Mouse (Mus musculus) olfactory bulb, adult 2 months (tissue): Measurements from ENCODE around the gene 9530053A07Rik. TPM values are rescaled to one million over a fixed set of nuclear protein-coding genes. Genes with fewer than 3 reads are reported as not detected.

Source experiments
- H3K27ac ChIP-seq: fragments of 200-500 bp; 2 replicates; pipeline ENCODE4 v1.5.1; 2012; ENCODE audit warnings: low read depth, low read length; ENCODE audit not compliant: insufficient read depth
- H3K4me1 ChIP-seq: fragments of 200-500 bp; 2 replicates; pipeline ENCODE4 v1.6.1; 2012; ENCODE audit warnings: low read length; ENCODE audit not compliant: control insufficient read depth, insufficient read depth
- H3K4me3 ChIP-seq: fragments of 200-500 bp; 2 replicates; pipeline ENCODE4 v1.5.1; 2012; ENCODE audit warnings: mild to moderate bottlenecking, low read depth, low read length, moderate library complexity; ENCODE audit not compliant: insufficient read depth
- CTCF ChIP-seq: fragments of 200-500 bp; IDR thresholded peaks from 2 replicates; pipeline ENCODE4 v1.5.1; 2012; ENCODE audit warnings: low read depth, mild to moderate bottlenecking, low read length, moderate library complexity; ENCODE audit not compliant: insufficient read depth
- POLR2A ChIP-seq: fragments of 200-500 bp; IDR thresholded peaks from 2 replicates; pipeline ENCODE4 v1.6.1; 2012; ENCODE audit warnings: mild to moderate bottlenecking, low read depth, low read length, moderate library complexity; ENCODE audit not compliant: insufficient read depth
- WGBS: fragments of 180-500 bp; shearing (Covaris S2); methylation state at CpG from one replicate; pipeline ENCODE4 v1.1.7; 2018; 5-methylcytosine and 5-hydroxymethylcytosine counted together
- polyA plus RNA-seq: library from polyadenylated mRNA; stranded (reverse); fragments of >200 nt; gene quantifications from 2 replicates; pipeline ENCODE4 v1.2.4, GENCODE M21; 2012; ENCODE audit warnings: low replicate concordance; ENCODE audit not compliant: missing spikeins, insufficient read depth, insufficient read length

The 9530053A07Rik gene
- polyA plus RNA-seq, 1 experiment = not detected

DNA sequence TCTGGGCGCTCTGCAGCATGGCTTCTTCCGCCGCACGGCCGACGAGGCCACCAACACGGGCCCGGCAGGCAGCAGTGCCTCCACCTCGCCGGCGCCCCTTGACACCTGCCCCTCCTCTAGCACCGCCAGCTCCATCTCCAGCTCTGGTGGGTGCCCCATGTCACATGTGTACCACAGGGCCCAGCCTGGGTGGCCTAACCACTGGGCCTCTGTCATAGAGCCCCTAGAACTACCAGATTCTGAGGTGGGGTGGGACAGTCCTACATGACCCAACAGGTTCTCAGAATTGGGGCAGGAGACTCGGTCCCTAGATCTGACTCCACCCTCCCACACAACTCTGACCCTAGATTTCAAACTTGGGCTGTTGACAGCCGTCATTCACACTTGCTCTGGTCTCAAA, 56.6 kb downstream of the 9530053A07Rik start:
- 92% methylated on average over 14 of the region's 14 CpGs for WGBS
- no peak overlapping the region for H3K27ac ChIP-seq

DNA sequence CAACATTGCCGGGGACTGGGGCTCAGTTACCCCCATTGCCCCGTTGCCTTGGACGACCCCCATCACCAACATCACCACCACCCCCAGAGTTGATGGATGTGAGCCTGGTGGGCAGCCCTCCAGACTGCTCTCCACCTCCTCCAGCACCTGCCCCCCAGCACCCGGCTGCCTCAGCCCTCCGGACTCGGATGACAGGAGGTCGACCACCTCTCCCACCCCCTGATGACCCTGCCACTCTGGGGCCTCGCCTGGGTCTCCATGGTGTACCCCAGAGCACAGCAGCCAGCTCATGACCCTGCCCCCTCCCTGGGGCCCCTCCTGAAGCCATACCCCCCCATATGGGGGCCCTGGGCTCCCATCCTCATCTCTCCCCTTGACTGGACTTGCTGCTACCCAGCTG, 57.4 kb downstream of the 9530053A07Rik start:
- Histone ChIP-seq H3K4me1 (peaks cover under 1% of the 10 kb centered on the region), H3K27ac (no peak overlapping the region), H3K4me3 (no peak overlapping the region)
- 89% methylated on average over 8 of the region's 8 CpGs for WGBS
- TF ChIP-seq CTCF (no peak), POLR2A (no peak)

More for the DNA sequence above, 56.6 kb downstream of the 9530053A07Rik start:
- Histone ChIP-seq H3K4me3 (no peak overlapping the region), H3K4me1 (peaks cover 8% of the 10 kb centered on the region)
- TF ChIP-seq POLR2A = no peak
- TF ChIP-seq CTCF = no peak

DNA sequence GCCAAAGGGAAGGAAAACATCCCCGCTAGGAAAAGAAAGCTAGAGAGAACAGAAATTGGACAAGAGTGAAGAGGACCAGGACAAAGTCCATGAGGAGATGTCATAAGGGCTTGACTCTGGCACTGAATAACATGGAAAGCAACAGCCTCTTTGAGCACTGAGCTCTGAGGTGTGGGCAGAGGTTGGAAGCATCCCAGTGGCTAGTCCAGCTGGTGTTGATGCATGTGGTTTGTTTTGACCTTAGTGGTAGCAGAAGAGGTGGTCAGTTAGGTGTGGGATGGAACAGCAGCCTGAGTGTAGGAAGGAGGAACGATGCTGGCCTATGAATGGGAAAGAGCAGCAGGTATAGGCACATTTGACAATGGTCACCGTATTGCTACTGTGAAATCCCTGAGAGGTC, 62.2 kb downstream of the 9530053A07Rik start:
- Histone ChIP-seq H3K4me1 (no peaks in the 10 kb centered on the region; the same call in 1 of the 2 replicates), H3K27ac (no peak overlapping the region), H3K4me3 (no peak overlapping the region)
- WGBS = 93% methylated on average over 3 of the region's 3 CpGs
- TF ChIP-seq POLR2A (no peak), CTCF (no peak)

DNA sequence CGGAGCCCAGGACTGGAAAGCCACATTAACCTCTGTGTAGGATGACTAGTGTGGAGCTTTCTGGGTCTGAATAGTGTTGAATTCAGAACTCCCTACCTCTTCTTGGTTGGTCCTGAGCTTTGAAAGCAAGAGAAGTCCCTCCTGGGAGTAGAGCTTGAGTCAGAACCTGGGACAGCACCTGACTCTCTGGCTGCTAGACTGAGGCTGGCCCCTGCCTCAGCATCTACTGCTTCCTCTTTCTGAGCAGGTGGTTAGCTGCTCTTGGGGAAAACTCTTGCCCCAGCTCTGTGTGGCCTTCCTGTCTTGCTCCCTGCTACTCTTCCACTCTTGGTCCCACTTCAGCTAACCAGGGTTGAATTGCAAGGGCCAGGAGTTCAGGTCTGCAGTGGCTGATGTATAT, 62.6 kb downstream of the 9530053A07Rik start:
- no peaks in the 10 kb centered on the region; the same call in 1 of the 2 replicates for H3K4me1 ChIP-seq
- H3K27ac ChIP-seq = no peak overlapping the region
- TF ChIP-seq POLR2A (no peak), CTCF (no peak)
- WGBS = 96% methylated on average over 1 of the region's 1 CpGs
- no peak overlapping the region for H3K4me3 ChIP-seq

DNA sequence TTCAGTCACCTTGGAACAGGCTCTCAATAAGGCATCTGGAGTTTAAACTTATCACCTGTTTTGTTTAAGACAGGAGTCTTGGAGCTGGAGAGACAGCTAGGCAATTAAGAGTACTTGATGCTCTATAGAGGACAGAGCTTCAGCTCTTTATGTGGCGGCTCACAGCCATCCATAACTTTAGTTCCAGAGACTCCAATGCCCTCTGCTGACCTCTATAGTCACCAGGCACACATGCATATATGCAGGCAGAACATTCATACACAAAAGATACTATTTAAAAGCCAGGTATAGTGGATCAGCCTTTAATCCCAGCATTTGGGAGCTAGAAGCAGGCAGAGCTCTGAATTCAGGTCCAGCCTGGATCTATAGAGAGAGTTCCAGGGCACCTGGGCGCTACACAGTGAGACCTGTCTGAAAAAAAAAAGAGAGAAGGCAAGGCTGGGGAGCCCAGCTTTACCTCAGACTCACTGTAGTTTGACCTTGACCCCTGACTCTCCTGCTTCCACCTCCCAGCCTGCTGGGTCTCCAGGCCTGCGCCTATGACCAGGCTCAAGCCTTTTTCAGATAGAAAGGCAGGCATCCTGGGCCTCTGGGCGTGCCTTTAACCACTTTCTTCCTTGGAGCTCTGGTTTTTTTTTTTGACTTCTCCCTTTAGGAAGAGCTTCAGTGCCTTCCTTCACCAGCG, 66.3 kb downstream of the 9530053A07Rik start:
- 86% methylated on average over 5 of the region's 5 CpGs for WGBS
- Histone ChIP-seq H3K4me1 (no peaks in the 10 kb centered on the region; the same call in 1 of the 2 replicates), H3K27ac (no peak overlapping the region), H3K4me3 (no peak overlapping the region)
- TF ChIP-seq POLR2A = no peak
- no peak for TF ChIP-seq CTCF

DNA sequence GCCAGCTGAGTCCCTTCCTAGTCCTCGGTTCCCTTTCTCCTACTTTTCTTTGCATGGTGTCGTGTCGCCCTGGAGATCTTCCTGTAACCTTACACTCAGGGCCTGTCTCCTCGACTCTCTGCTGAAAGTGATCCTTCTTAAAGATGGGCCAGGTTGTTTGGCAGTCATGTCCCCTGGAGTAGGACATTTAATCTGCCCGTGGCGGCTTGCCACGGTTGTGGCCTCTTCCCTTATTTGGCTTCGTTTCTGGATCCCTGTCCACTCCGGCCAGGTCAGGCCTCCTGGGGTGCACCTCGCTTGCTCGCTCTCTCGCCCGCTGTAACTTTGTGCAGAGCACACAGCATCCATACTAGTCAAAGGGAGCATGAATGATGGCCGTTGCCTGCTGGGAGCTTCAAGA, 67.3 kb downstream of the 9530053A07Rik start:
- TF ChIP-seq CTCF = no peak
- no peak for TF ChIP-seq POLR2A
- H3K27ac ChIP-seq = no peak overlapping the region
- H3K4me3 ChIP-seq = no peak overlapping the region
- 73% methylated on average over 14 of the region's 14 CpGs for WGBS
- no peaks in the 10 kb centered on the region; the same call in 1 of the 2 replicates for H3K4me1 ChIP-seq

DNA sequence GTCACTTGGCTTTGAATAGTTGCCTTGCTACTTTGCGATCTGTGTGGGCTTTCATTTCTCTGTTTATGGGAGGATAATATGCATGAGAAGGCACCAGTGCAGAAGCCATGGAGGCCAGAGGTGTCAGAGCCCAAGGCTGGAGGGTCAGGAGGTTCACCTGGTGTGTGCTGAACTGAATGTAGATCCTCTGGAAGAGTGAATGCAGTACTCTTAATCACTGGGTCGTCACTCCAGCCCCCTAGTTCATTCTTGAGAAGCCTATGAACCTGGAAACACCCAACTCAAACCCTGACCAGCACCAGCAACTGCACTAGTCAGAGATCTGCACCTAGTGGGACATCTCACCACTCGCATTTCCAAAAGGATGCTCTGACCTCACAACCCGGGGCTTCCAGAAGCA, 69.8 kb downstream of the 9530053A07Rik start:
- 69% methylated on average over 4 of the region's 4 CpGs for WGBS
- Histone ChIP-seq H3K4me1 (no peaks in the 10 kb centered on the region), H3K4me3 (no peak overlapping the region), H3K27ac (no peak overlapping the region)
- no peak for TF ChIP-seq POLR2A
- no peak for TF ChIP-seq CTCF

DNA sequence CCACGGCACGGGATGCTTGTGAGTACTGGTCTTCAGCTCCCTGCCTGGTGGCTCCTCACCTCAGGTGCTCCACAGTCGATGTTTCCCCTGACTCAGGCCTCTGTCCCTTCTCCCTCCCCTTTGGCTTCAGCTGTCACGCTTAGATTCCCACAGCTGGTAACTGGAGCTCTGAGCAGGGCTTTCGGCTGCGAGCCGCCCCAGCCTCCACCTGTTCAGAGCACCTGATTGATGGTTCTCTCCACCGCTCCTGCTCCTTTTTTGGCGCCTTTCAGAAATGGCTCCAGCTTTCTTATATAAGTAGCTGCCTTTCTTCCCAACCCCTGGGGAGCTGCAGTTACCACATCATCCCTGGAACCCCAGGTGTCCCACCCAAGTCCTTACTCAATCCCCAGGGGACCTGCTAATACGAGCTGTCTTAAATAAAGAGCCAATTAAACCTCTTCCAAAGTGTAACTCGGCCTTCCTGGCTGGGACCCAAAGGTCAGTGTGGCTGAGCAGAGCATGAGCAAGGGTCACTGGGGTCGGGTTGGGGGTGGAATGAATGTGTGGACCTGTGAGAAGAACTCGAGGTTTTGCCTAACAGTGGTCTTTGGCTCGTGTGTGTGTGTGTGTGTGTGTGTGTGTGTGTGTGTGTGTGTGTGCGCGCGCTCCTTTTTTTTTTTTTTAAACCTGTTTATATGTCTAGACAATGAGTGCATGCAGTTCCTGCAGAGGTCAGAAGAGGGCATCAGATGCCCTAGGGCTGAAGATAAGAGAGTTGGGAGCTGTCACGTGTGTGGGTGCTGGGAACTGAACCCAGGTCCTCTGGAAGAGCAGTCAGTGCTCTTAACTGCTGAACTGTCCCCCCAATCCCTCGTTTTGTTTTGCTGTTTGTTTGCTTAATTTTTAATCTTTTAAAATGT, 74.2 kb downstream of the 9530053A07Rik start:
- Histone ChIP-seq H3K4me1 (no peaks in the 10 kb centered on the region), H3K27ac (no peak overlapping the region), H3K4me3 (no peak overlapping the region)
- WGBS = 62% methylated on average over 19 of the region's 19 CpGs
- no peak for TF ChIP-seq POLR2A
- no peak for TF ChIP-seq CTCF

DNA sequence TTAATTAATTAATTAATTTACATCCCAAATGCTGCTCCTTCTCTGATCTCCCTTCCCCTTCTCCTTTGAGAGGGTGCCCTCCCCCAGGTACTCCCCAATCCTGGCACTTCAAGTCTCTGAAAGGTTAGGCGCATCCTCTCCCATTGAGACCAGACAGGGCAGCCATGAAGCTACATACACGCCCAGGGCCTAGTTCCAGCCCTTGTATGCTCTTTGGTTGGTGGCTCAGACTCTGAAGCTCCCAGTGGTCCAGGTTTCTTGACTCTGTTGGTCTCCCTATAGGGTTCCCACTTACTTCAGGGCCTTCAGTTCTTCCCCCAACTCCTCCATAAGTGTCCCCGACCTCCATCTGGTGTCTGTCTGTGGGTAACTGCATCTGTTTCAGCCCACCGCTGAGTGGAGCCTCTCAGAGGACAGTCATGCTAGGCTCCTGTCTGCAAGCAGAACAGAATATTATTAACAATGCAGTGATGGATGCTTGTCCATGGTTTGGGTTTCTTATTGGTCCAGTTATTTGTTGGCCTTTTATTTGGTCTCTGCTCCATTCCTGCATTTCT, 76.9 kb downstream of the 9530053A07Rik start:
- Histone ChIP-seq H3K4me3 (no peak overlapping the region), H3K27ac (no peak overlapping the region), H3K4me1 (no peaks in the 10 kb centered on the region)
- no peak for TF ChIP-seq POLR2A
- TF ChIP-seq CTCF = no peak
- 77% methylated on average over 4 of the region's 4 CpGs for WGBS
